Mouse (Mus musculus) left cerebral cortex, adult 2 months (tissue): ENCODE measurements around the gene Pxdn. TPM values are rescaled to one million over a fixed set of nuclear protein-coding genes. Genes with fewer than 3 reads are reported as not detected.

Source experiments
- DNase-seq, 2 experiments: peaks; one replicate each; pipeline ENCODE4 v3.0.0; 2021 to 2022; ENCODE audit warnings: low spot score in 2 of 2, mixed read lengths in 1 of 2; ENCODE audit errors: extremely low spot score in 1 of 2
- H3K27ac ChIP-seq: fragments of 200-600 bp; 2 replicates; pipeline ENCODE4 v1.8.1; 2022
- H3K4me3 ChIP-seq: fragments of 200-600 bp; 2 replicates; pipeline ENCODE4 v1.8.1; 2022
- CTCF ChIP-seq: fragments of 200-600 bp; IDR thresholded peaks from 2 replicates; pipeline ENCODE4 v1.8.1; 2022; ENCODE audit warnings: antibody characterized with exemption, mild to moderate bottlenecking, moderate library complexity
- intact Hi-C: fragments of 180-260 bp; cut with DNase I; formaldehyde crosslinking; loops from one replicate; pipeline ENCODE4 v1.15.1; 2025
- total RNA-seq, 2 experiments: library from RNA; stranded (reverse); gene quantifications; 2 replicates each; pipeline ENCODE4 v1.2.3; 2021

Gene Pxdn
- total RNA-seq, 2 experiments from 2014 or later = 51.7 to 61.5 TPM

GRCm38 (mm10) chr12:30061503-30062117 lies 124.2 kb downstream of the Pxdn start:
- H3K4me3 ChIP-seq = no peak overlapping the region
- intact Hi-C loops = no loop called here
- H3K27ac ChIP-seq = no peak overlapping the region
- no peak for TF ChIP-seq CTCF
- DNase-seq = no peak

- intact Hi-C loops = no loop called here
- no peak for TF ChIP-seq CTCF
- Histone ChIP-seq H3K27ac (no peak overlapping the region), H3K4me3 (no peak overlapping the region)
- DNase-seq = no peak
These were observed 124.7 kb downstream of the Pxdn start for GRCm38 (mm10) chr12:30062118-30062505.

Other genes starting within 250 kb of the Pxdn start
- gene Tpo, start 195.0 kb downstream of the Pxdn start, total RNA-seq = under 1 TPM; 0.41 to 0.61 TPM